Mouse (Mus musculus): ENCODE measurements around the gene Akap12. TPM values are rescaled to one million over a fixed set of nuclear protein-coding genes. Genes with fewer than 3 reads are reported as not detected.

Akap12 gene
- polyA plus RNA-seq, 1 experiment from 2014 or later, result 50.9 TPM

GRCm38 (mm10) chr10:4389461-4390112, 123.4 kb downstream of the Akap12 start:
- Histone ChIP-seq H3K4me3 (ENCODE audit: low read depth, low read length) (peak overlapping the region; percentile 95), H3K9me3 (ENCODE audit: control insufficient read depth, low read length) (no peaks in the 10 kb centered on the region), H3K4me1 (replicated peaks; ENCODE audit: control insufficient read depth, insufficient read depth, low read length) (peaks cover 29% of the 10 kb centered on the region), H3K9ac (ENCODE audit: low read length) (peak overlapping the region; percentile 98), H3K4me2 (ENCODE audit: low read length) (peak overlapping the region; percentile 95), H3K27me3 (replicated peaks; ENCODE audit: control insufficient read depth, insufficient read depth, low read length) (no peaks in the 10 kb centered on the region), H3K36me3 (ENCODE audit: control insufficient read depth, insufficient read depth, low read length) (peaks cover 18% of the 10 kb centered on the region), H3K27ac (ENCODE audit: low read depth) (no peak overlapping the region)
- ATAC-seq (replicated peaks; ENCODE audit: low FRiP score, low TSS enrichment, low read depth), result no peak
- DNase-seq (ENCODE audit: low spot score), result no peak
- 56% methylated on average over 5 of the region's 5 CpGs for WGBS

DNA sequence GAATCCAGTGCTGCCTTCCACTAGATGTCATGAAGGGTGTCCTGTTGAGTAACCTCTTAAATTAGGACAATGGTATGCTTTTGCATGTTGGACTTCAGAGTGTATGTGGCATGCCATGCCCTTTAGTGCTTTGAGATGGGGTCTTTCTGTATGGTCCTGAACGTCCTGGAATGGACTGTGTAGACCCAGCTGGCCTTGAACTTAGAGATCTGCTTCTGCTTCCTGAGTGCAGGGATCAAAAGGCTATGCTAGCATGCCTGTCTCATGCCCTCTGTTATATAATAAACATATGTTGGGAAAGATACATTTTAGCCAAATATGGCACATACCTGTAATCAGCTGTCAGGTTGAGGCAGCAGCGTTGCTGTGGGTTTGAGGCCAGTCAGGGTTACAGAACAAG, 124.4 kb downstream of the Akap12 start:
- Histone ChIP-seq H3K9ac (ENCODE audit: low read length) (no peak overlapping the region), H3K4me1 (replicated peaks; ENCODE audit: control insufficient read depth, insufficient read depth, low read length) (peaks cover 25% of the 10 kb centered on the region), H3K27ac (ENCODE audit: low read depth) (no peak overlapping the region), H3K4me3 (ENCODE audit: low read depth, low read length) (no peak overlapping the region), H3K27me3 (replicated peaks; ENCODE audit: control insufficient read depth, insufficient read depth, low read length) (no peaks in the 10 kb centered on the region), H3K9me3 (ENCODE audit: control insufficient read depth, low read length) (no peaks in the 10 kb centered on the region), H3K36me3 (ENCODE audit: control insufficient read depth, insufficient read depth, low read length) (peaks cover 26% of the 10 kb centered on the region), H3K4me2 (ENCODE audit: low read length) (no peak overlapping the region)
- DNase-seq (ENCODE audit: low spot score) (no peak), ATAC-seq (replicated peaks; ENCODE audit: low FRiP score, low TSS enrichment, low read depth) (no peak)
- WGBS, result 46% methylated on average over 2 of the region's 2 CpGs

GRCm38 (mm10) chr10:4391076-4391475, 124.9 kb downstream of the Akap12 start:
- no peak for ATAC-seq (replicated peaks; ENCODE audit: low FRiP score, low TSS enrichment, low read depth)
- Histone ChIP-seq H3K27ac (ENCODE audit: low read depth) (no peak overlapping the region), H3K4me1 (replicated peaks; ENCODE audit: control insufficient read depth, insufficient read depth, low read length) (peaks cover 25% of the 10 kb centered on the region), H3K27me3 (replicated peaks; ENCODE audit: control insufficient read depth, insufficient read depth, low read length) (no peaks in the 10 kb centered on the region), H3K4me3 (ENCODE audit: low read depth, low read length) (no peak overlapping the region), H3K36me3 (ENCODE audit: control insufficient read depth, insufficient read depth, low read length) (peaks cover 31% of the 10 kb centered on the region), H3K9me3 (ENCODE audit: control insufficient read depth, low read length) (no peaks in the 10 kb centered on the region), H3K4me2 (ENCODE audit: low read length) (no peak overlapping the region), H3K9ac (ENCODE audit: low read length) (no peak overlapping the region)
- WGBS, result 54% methylated on average over 5 of the region's 5 CpGs
- no peak for DNase-seq (ENCODE audit: low spot score)

DNA sequence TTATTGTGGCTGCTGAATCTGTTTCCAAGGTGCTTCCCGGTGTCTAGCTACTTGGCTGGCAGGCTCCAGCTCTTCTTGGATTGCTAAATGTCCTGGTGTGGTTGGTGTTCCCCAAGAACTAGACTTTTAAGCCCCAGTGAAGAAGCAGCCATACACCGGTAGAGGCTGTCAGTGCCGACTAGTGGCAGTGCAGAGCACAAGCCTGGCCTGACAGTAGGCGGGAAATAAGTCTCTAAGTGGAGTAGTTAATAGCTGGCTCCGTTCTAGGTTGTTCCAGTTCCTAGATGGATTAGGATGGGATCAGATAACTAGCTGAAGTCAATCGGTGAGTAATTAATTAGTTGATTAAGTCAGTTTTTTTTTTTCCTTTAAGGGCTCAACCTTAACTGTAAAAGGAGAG, 125.7 kb downstream of the Akap12 start:
- WGBS, result 49% methylated on average over 6 of the region's 6 CpGs
- no peak overlapping the region for H3K9ac ChIP-seq (ENCODE audit: low read length)
- H3K36me3 ChIP-seq (ENCODE audit: control insufficient read depth, insufficient read depth, low read length), result peaks cover 34% of the 10 kb centered on the region
- no peak overlapping the region for H3K27ac ChIP-seq (ENCODE audit: low read depth)
- ATAC-seq (replicated peaks; ENCODE audit: low FRiP score, low TSS enrichment, low read depth), result no peak
- no peak overlapping the region for H3K4me3 ChIP-seq (ENCODE audit: low read depth, low read length)
- DNase-seq (ENCODE audit: low spot score), result no peak
- H3K9me3 ChIP-seq (ENCODE audit: control insufficient read depth, low read length), result no peaks in the 10 kb centered on the region
- no peaks in the 10 kb centered on the region for H3K27me3 ChIP-seq (replicated peaks; ENCODE audit: control insufficient read depth, insufficient read depth, low read length)
- no peak overlapping the region for H3K4me2 ChIP-seq (ENCODE audit: low read length)
- peaks cover 25% of the 10 kb centered on the region for H3K4me1 ChIP-seq (replicated peaks; ENCODE audit: control insufficient read depth, insufficient read depth, low read length)

DNA sequence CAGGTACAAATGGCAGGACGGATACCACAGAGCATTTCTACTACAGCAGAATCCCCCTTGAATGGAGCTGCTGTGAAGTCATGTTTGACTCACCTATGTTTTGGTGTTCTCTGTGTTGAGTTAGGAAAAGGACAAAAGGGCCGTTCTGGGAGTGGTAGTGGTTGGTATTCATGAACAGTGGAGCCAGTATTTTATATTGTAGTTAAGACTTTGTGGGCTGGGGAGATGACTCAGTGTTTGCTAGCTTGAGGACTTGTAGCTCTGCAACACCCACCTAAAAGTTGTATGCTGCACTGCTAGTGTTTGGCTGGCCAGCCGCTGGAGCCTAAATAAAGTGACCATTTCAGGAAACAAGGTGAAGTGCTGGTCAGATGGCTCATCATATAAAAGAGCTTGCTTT, 129.1 kb downstream of the Akap12 start:
- Histone ChIP-seq H3K4me1 (replicated peaks; ENCODE audit: control insufficient read depth, insufficient read depth, low read length) (peaks cover 9% of the 10 kb centered on the region; the same call in 1 of the 2 replicates), H3K4me3 (ENCODE audit: low read depth, low read length) (no peak overlapping the region), H3K27ac (ENCODE audit: low read depth) (no peak overlapping the region), H3K9me3 (ENCODE audit: control insufficient read depth, low read length) (no peaks in the 10 kb centered on the region), H3K4me2 (ENCODE audit: low read length) (no peak overlapping the region), H3K27me3 (replicated peaks; ENCODE audit: control insufficient read depth, insufficient read depth, low read length) (no peaks in the 10 kb centered on the region), H3K36me3 (ENCODE audit: control insufficient read depth, insufficient read depth, low read length) (peaks cover 43% of the 10 kb centered on the region), H3K9ac (ENCODE audit: low read length) (no peak overlapping the region)
- DNase-seq (ENCODE audit: low spot score), result no peak
- no peak for ATAC-seq (replicated peaks; ENCODE audit: low FRiP score, low TSS enrichment, low read depth)
- WGBS, result 88% methylated on average over 3 of the region's 3 CpGs

DNA sequence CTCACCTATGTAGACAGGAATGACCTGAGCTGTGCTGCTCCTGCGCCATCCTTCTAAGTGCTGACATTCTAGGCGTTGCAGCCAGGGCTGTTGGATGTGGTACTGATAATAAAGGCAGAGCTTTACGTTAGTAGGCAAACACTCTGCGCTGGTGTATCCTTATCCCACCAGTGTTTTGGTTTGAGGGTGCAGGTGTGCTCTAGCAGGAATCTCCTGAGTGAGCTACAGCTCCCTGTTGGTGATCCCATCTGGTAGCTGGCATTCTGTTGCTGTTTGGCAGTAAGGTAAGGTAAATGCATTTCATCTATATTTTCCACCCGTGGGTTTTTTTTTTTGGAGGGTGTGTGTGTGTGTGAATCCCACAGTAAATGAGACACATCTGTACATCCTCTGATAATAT, 131.9 kb downstream of the Akap12 start:
- H3K36me3 ChIP-seq (ENCODE audit: control insufficient read depth, insufficient read depth, low read length), result peaks cover 53% of the 10 kb centered on the region
- H3K27ac ChIP-seq (ENCODE audit: low read depth), result no peak overlapping the region
- H3K9me3 ChIP-seq (ENCODE audit: control insufficient read depth, low read length), result no peaks in the 10 kb centered on the region
- no peak overlapping the region for H3K4me3 ChIP-seq (ENCODE audit: low read depth, low read length)
- H3K4me2 ChIP-seq (ENCODE audit: low read length), result no peak overlapping the region
- WGBS, result 84% methylated on average over 5 of the region's 5 CpGs
- H3K27me3 ChIP-seq (replicated peaks; ENCODE audit: control insufficient read depth, insufficient read depth, low read length), result no peaks in the 10 kb centered on the region
- H3K4me1 ChIP-seq (replicated peaks; ENCODE audit: control insufficient read depth, insufficient read depth, low read length), result no peaks in the 10 kb centered on the region
- ATAC-seq (replicated peaks; ENCODE audit: low FRiP score, low TSS enrichment, low read depth) (no peak), DNase-seq (ENCODE audit: low spot score) (no peak)
- no peak overlapping the region for H3K9ac ChIP-seq (ENCODE audit: low read length)

- Histone ChIP-seq H3K4me1 (replicated peaks; ENCODE audit: control insufficient read depth, insufficient read depth, low read length) (no peaks in the 10 kb centered on the region), H3K4me3 (ENCODE audit: low read depth, low read length) (no peak overlapping the region), H3K9ac (ENCODE audit: low read length) (no peak overlapping the region), H3K36me3 (ENCODE audit: control insufficient read depth, insufficient read depth, low read length) (peaks cover 63% of the 10 kb centered on the region), H3K4me2 (ENCODE audit: low read length) (no peak overlapping the region), H3K27ac (ENCODE audit: low read depth) (no peak overlapping the region), H3K27me3 (replicated peaks; ENCODE audit: control insufficient read depth, insufficient read depth, low read length) (no peaks in the 10 kb centered on the region), H3K9me3 (ENCODE audit: control insufficient read depth, low read length) (no peaks in the 10 kb centered on the region)
- 0 out of 2 replicates have a peak, but pooled peaks have one; percentile 30 for ATAC-seq (replicated peaks; ENCODE audit: low FRiP score, low TSS enrichment, low read depth)
- DNase-seq (ENCODE audit: low spot score), result peak; percentile 58
- WGBS, result 65% methylated on average over 5 of the region's 5 CpGs
Observed at GRCm38 (mm10) chr10:4404895-4405491, 138.8 kb downstream of the Akap12 start.

- Histone ChIP-seq H3K36me3 (ENCODE audit: control insufficient read depth, insufficient read depth, low read length) (peaks cover 67% of the 10 kb centered on the region), H3K27ac (ENCODE audit: low read depth) (no peak overlapping the region), H3K4me3 (ENCODE audit: low read depth, low read length) (no peak overlapping the region), H3K9ac (ENCODE audit: low read length) (no peak overlapping the region), H3K4me1 (replicated peaks; ENCODE audit: control insufficient read depth, insufficient read depth, low read length) (no peaks in the 10 kb centered on the region), H3K9me3 (ENCODE audit: control insufficient read depth, low read length) (no peaks in the 10 kb centered on the region), H3K4me2 (ENCODE audit: low read length) (no peak overlapping the region), H3K27me3 (replicated peaks; ENCODE audit: control insufficient read depth, insufficient read depth, low read length) (no peaks in the 10 kb centered on the region)
- DNase-seq (ENCODE audit: low spot score) (no peak), ATAC-seq (replicated peaks; ENCODE audit: low FRiP score, low TSS enrichment, low read depth) (no peak)
- 77% methylated on average over 5 of the region's 5 CpGs for WGBS
Observed at GRCm38 (mm10) chr10:4405511-4405910, 139.3 kb downstream of the Akap12 start.

DNA sequence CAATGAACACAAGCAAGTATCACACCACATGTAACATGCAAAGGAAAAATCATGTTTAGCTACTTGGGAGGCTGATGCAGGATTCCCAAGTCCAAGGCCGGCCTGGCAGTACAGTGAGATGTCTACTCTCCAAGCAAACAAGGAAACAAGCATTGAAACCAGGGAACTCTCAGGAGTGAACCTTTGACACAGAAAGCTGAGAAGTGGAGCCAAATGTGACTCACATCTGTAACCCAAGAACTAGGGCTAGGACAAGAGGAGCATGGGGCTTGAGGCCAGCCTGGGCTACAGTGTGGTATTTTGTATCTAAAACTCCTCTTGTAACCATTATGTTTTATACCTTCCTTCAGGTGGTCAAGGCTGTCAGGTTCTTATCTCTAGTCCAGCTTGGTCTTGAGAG, 141.0 kb downstream of the Akap12 start:
- no peak overlapping the region for H3K27ac ChIP-seq (ENCODE audit: low read depth)
- ATAC-seq (replicated peaks; ENCODE audit: low FRiP score, low TSS enrichment, low read depth) (no peak), DNase-seq (ENCODE audit: low spot score) (no peak)
- no peak overlapping the region for H3K9ac ChIP-seq (ENCODE audit: low read length)
- WGBS, result 100% methylated on average over 1 of the region's 1 CpGs
- no peaks in the 10 kb centered on the region for H3K27me3 ChIP-seq (replicated peaks; ENCODE audit: control insufficient read depth, insufficient read depth, low read length)
- H3K36me3 ChIP-seq (ENCODE audit: control insufficient read depth, insufficient read depth, low read length), result peaks cover 73% of the 10 kb centered on the region
- H3K4me3 ChIP-seq (ENCODE audit: low read depth, low read length), result no peak overlapping the region
- no peak overlapping the region for H3K4me2 ChIP-seq (ENCODE audit: low read length)
- no peaks in the 10 kb centered on the region for H3K4me1 ChIP-seq (replicated peaks; ENCODE audit: control insufficient read depth, insufficient read depth, low read length)
- H3K9me3 ChIP-seq (ENCODE audit: control insufficient read depth, low read length), result no peaks in the 10 kb centered on the region
